Mouse (Mus musculus) erythroid progenitor cell, adult 5-6 weeks (primary cell): ENCODE data around the gene Sft2d1. TPM values are rescaled to one million over a fixed set of nuclear protein-coding genes. Genes with fewer than 3 reads are reported as not detected.
"Not testable (repeated sequence)": the region's sequence is repeated elsewhere in the genome, so short reads cannot be mapped to it uniquely, and the experiment has no call there.

Experiments
- ATAC-seq: replicated peaks from 2 replicates; pipeline ENCODE4 v1.8.0; 2016; ENCODE audit warnings: moderate number of reproducible peaks, mild to moderate bottlenecking, moderate TSS enrichment, inconsistent platforms; ENCODE audit not compliant: poor library complexity, low FRiP score, severe bottlenecking
- total RNA-seq, 2 experiments: library from RNA; stranded (forward) in 1 of 2; stranded (reverse) in 1 of 2; fragments of 150-400 nt in 1 of 2; fragments of 186-747, 209-891 nt in 1 of 2; gene quantifications; 2 replicates each; pipeline versions ENCODE4 v1.2.3 to v1.2.4; 2015 to 2017; ENCODE audit warnings: low replicate concordance in 2 of 2

Sft2d1 gene
- total RNA-seq (2015; ENCODE audit: low replicate concordance) (39.4 and 82.9 TPM in 2 replicates), total RNA-seq (2017; ENCODE audit: low replicate concordance) (7.9 and 21.1 TPM in 2 replicates)

- peak; percentile 97 for ATAC-seq
These were observed at the start of gene Sft2d1 for GRCm38 (mm10) chr17:8310838-8311614. Gene Sft2d1 (plus strand): TSS chr17:8311102.

GRCm38 (mm10) chr17:8264638-8265037, 46.3 kb upstream of the Sft2d1 start:
- not testable (repeated sequence) for ATAC-seq

- ATAC-seq, result no peak
These were observed 38.7 kb upstream of the Sft2d1 start for GRCm38 (mm10) chr17:8272054-8272749.

- no peak for ATAC-seq
These were observed 38.0 kb upstream of the Sft2d1 start for GRCm38 (mm10) chr17:8272951-8273350.

GRCm38 (mm10) chr17:8276071-8276470, 34.8 kb upstream of the Sft2d1 start:
- ATAC-seq, result no peak

- ATAC-seq, result no peak
These were observed 34.2 kb upstream of the Sft2d1 start for GRCm38 (mm10) chr17:8276680-8277079.

- ATAC-seq, result no peak
These were observed 33.6 kb upstream of the Sft2d1 start for GRCm38 (mm10) chr17:8277266-8277665.

GRCm38 (mm10) chr17:8278356-8278755, 32.5 kb upstream of the Sft2d1 start:
- no peak for ATAC-seq

GRCm38 (mm10) chr17:8282821-8283525, 27.9 kb upstream of the Sft2d1 start, which contains the start of gene Mpc1:
Gene Mpc1 (plus strand): TSS chr17:8282904.
- ATAC-seq, result peak; percentile 33

- ATAC-seq, result peak; percentile 92
These were observed 27.2 kb upstream of the Sft2d1 start for GRCm38 (mm10) chr17:8283526-8284253.

- peak; percentile 52 for ATAC-seq
These were observed 26.6 kb upstream of the Sft2d1 start for GRCm38 (mm10) chr17:8284254-8284661.

- ATAC-seq, result no peak
These were observed 25.8 kb upstream of the Sft2d1 start for GRCm38 (mm10) chr17:8285056-8285455.

- ATAC-seq, result no peak
These were observed 23.9 kb upstream of the Sft2d1 start for GRCm38 (mm10) chr17:8286987-8287386.

- ATAC-seq, result no peak
These were observed 20.8 kb upstream of the Sft2d1 start for GRCm38 (mm10) chr17:8289993-8290679.

- ATAC-seq, result no peak
These were observed 20.2 kb upstream of the Sft2d1 start for GRCm38 (mm10) chr17:8290736-8291135.

- ATAC-seq, result no peak
These were observed 15.1 kb upstream of the Sft2d1 start for GRCm38 (mm10) chr17:8295825-8296224.

- no peak for ATAC-seq
These were observed 14.5 kb upstream of the Sft2d1 start for GRCm38 (mm10) chr17:8296313-8296844.

GRCm38 (mm10) chr17:8297746-8298145, 13.2 kb upstream of the Sft2d1 start:
- no peak for ATAC-seq

GRCm38 (mm10) chr17:8298281-8298680, 12.6 kb upstream of the Sft2d1 start:
- no peak for ATAC-seq
